Mouse (Mus musculus): ENCODE data around the gene Hoxc4. TPM values are rescaled to one million over a fixed set of nuclear protein-coding genes. Genes with fewer than 3 reads are reported as not detected.

Hoxc4 gene
- not detected in 2 replicates for polyA plus RNA-seq (2014; fragmentation: Nextera tagmentation; extraction: Ambion mirVana)

DNA sequence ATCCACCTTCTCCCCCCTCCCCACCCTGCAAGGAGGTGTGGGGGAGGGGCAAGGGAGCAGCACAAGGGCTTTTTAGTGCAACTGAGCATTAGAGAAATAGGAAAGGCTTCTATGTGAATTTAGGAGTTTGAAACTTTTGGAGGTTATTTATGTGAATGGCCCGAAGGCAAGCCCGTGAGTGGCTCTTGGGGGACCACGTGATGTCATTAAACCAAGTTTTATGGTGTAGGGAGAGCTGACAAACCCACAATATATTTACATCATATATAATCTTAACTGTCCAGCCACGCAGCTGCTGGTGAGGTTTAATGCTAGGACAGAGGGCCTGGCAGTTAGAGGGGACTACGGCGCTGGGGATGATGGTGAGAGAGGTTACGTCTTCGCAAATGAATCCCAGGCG, at the start of gene Hoxc4:
TSS of gene Hoxc4 (plus strand) at position 299 of the 400 bp plus-strand sequence.
- Histone ChIP-seq H3K4me2 (ENCODE audit: low read depth, low read length, severe bottlenecking) (no peak within 1 kb of the TSS), H3K4me3 (ENCODE audit: low read depth, low read length) (no peak within 1 kb of the TSS), H3K27ac (ENCODE audit: low read depth, low read length) (no peak within 1 kb of the TSS), H3K27me3 (ENCODE audit: control insufficient read depth, insufficient read depth, low read length) (peaks cover 99% of the 10 kb centered on the region), H3K36me3 (ENCODE audit: control insufficient read depth, insufficient read depth, low read length) (no peaks in the 10 kb centered on the region), H3K9ac (ENCODE audit: low read length) (no peak within 1 kb of the TSS), H3K9me3 (ENCODE audit: control insufficient read depth, low read length) (no peaks in the 10 kb centered on the region), H3K4me1 (replicated peaks; ENCODE audit: control insufficient read depth, insufficient read depth, low read length) (no peaks in the 10 kb centered on the region)
- 3% methylated on average over 9 of the region's 9 CpGs for WGBS
- ATAC-seq (replicated peaks; ENCODE audit: low FRiP score) (no peak), DNase-seq (ENCODE audit: low spot score) (no peak)

DNA sequence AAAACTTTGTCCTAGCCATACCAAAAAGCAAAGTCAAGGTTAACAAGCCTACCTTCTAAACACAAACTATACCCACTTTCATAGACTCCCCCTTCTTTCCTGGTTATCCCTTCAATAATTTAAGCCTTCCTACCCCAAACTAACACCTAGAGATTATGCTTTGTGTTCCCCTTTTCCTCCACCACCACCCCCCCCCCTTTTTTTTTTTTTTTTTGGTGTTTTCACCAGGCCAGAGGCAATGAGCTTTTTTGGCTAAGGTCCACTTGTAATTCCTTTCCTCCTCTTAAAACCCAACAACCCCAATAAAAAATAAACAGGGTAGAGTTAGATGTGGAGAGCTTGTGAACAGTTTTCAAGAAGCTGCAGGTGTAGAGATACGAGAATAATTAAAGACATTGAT, 49.4 kb upstream of the Hoxc4 start:
- no peak overlapping the region for H3K9ac ChIP-seq (ENCODE audit: low read length)

DNA sequence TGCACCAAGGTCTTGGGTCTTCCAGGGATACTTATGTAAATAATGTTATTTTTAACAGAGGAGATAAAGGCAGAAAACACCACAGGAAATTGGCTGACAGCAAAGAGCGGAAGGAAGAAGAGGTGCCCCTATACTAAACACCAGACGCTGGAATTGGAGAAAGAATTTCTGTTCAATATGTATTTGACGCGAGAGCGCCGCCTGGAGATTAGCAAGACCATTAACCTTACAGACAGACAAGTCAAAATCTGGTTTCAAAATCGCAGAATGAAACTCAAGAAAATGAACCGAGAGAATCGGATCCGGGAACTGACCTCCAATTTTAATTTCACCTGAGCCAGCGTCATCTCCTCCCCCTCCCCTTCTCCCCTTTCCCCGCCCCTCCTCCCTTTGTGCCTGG, 48.0 kb upstream of the Hoxc4 start:
- no peak overlapping the region for H3K9ac ChIP-seq (ENCODE audit: low read length)
- H3K4me2 ChIP-seq (ENCODE audit: low read depth, low read length, severe bottlenecking): no peak overlapping the region
- H3K9me3 ChIP-seq (ENCODE audit: control insufficient read depth, low read length): no peaks in the 10 kb centered on the region
- H3K36me3 ChIP-seq (ENCODE audit: control insufficient read depth, insufficient read depth, low read length): no peaks in the 10 kb centered on the region
- peaks cover 96% of the 10 kb centered on the region for H3K27me3 ChIP-seq (ENCODE audit: control insufficient read depth, insufficient read depth, low read length)
- under 1% methylated on average over 12 of the region's 12 CpGs for WGBS
- DNase-seq (ENCODE audit: low spot score): no peak
- no peak for ATAC-seq (replicated peaks; ENCODE audit: low FRiP score)
- H3K27ac ChIP-seq (ENCODE audit: low read depth, low read length): no peak overlapping the region
- H3K4me1 ChIP-seq (replicated peaks; ENCODE audit: control insufficient read depth, insufficient read depth, low read length): no peaks in the 10 kb centered on the region
- H3K4me3 ChIP-seq (ENCODE audit: low read depth, low read length): no peak overlapping the region

More for the DNA sequence above, 49.4 kb upstream of the Hoxc4 start:
- Histone ChIP-seq H3K9me3 (ENCODE audit: control insufficient read depth, low read length) (no peaks in the 10 kb centered on the region), H3K36me3 (ENCODE audit: control insufficient read depth, insufficient read depth, low read length) (no peaks in the 10 kb centered on the region), H3K4me1 (replicated peaks; ENCODE audit: control insufficient read depth, insufficient read depth, low read length) (no peaks in the 10 kb centered on the region), H3K4me2 (ENCODE audit: low read depth, low read length, severe bottlenecking) (no peak overlapping the region), H3K27ac (ENCODE audit: low read depth, low read length) (no peak overlapping the region), H3K27me3 (ENCODE audit: control insufficient read depth, insufficient read depth, low read length) (peaks cover 99% of the 10 kb centered on the region), H3K4me3 (ENCODE audit: low read depth, low read length) (no peak overlapping the region)
- no peak for ATAC-seq (replicated peaks; ENCODE audit: low FRiP score)
- DNase-seq (ENCODE audit: low spot score): no peak
- WGBS: 29% methylated on average over 1 of the region's 1 CpGs

DNA sequence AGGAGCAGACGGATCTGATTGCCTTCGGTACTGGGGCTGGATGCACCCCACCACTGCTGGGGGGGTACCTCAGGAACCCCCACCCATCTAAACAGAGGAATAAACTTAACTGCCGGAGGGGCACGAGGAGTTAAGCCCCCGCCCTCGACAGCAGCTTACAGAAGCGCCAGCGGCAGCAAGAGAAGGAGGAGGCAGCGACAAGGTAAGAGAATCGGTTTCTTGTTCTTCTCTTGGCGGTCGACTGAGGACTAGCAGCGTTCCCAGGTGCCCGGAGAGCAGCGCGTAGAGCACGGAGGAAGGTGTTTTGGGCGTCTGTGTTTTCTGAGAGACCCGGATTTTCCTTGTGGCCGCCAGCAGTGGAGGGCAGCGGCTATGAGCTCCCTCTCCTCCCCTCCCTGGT, 46.5 kb upstream of the Hoxc4 start:
- H3K4me1 ChIP-seq (replicated peaks; ENCODE audit: control insufficient read depth, insufficient read depth, low read length): no peaks in the 10 kb centered on the region
- no peak overlapping the region for H3K4me2 ChIP-seq (ENCODE audit: low read depth, low read length, severe bottlenecking)
- 2% methylated on average over 21 of the region's 21 CpGs for WGBS
- H3K4me3 ChIP-seq (ENCODE audit: low read depth, low read length): no peak overlapping the region
- no peaks in the 10 kb centered on the region for H3K36me3 ChIP-seq (ENCODE audit: control insufficient read depth, insufficient read depth, low read length)
- no peak for ATAC-seq (replicated peaks; ENCODE audit: low FRiP score)
- DNase-seq (ENCODE audit: low spot score): no peak
- H3K27ac ChIP-seq (ENCODE audit: low read depth, low read length): no peak overlapping the region
- no peaks in the 10 kb centered on the region for H3K9me3 ChIP-seq (ENCODE audit: control insufficient read depth, low read length)
- no peak overlapping the region for H3K9ac ChIP-seq (ENCODE audit: low read length)
- peaks cover 96% of the 10 kb centered on the region for H3K27me3 ChIP-seq (ENCODE audit: control insufficient read depth, insufficient read depth, low read length)

DNA sequence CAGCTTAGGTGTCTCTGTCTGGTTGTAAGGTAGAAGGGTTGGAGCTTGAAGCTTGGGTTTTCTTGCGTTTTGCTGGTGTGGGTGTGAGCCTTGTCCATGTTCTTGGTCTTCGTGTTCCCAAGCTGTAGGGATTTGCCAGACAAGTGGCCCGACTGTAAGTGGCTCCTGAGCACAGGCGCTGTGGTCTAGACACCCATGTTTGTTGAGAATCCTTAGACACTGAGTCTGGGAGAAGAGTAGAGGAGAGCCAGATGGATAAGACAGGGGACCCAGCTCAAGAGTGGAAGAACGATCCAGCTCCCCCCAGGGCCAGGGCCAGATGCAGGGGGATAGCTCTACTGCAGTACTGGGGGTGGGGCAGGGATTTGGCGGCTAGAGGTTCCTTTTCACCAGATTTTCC, 46.0 kb upstream of the Hoxc4 start:
- H3K36me3 ChIP-seq (ENCODE audit: control insufficient read depth, insufficient read depth, low read length): no peaks in the 10 kb centered on the region
- H3K4me1 ChIP-seq (replicated peaks; ENCODE audit: control insufficient read depth, insufficient read depth, low read length): no peaks in the 10 kb centered on the region
- ATAC-seq (replicated peaks; ENCODE audit: low FRiP score) (no peak), DNase-seq (ENCODE audit: low spot score) (no peak)
- H3K9ac ChIP-seq (ENCODE audit: low read length): no peak overlapping the region
- 4% methylated on average over 6 of the region's 6 CpGs for WGBS
- no peak overlapping the region for H3K4me3 ChIP-seq (ENCODE audit: low read depth, low read length)
- H3K27me3 ChIP-seq (ENCODE audit: control insufficient read depth, insufficient read depth, low read length): peaks cover 96% of the 10 kb centered on the region
- H3K9me3 ChIP-seq (ENCODE audit: control insufficient read depth, low read length): no peaks in the 10 kb centered on the region
- H3K27ac ChIP-seq (ENCODE audit: low read depth, low read length): no peak overlapping the region
- H3K4me2 ChIP-seq (ENCODE audit: low read depth, low read length, severe bottlenecking): no peak overlapping the region

DNA sequence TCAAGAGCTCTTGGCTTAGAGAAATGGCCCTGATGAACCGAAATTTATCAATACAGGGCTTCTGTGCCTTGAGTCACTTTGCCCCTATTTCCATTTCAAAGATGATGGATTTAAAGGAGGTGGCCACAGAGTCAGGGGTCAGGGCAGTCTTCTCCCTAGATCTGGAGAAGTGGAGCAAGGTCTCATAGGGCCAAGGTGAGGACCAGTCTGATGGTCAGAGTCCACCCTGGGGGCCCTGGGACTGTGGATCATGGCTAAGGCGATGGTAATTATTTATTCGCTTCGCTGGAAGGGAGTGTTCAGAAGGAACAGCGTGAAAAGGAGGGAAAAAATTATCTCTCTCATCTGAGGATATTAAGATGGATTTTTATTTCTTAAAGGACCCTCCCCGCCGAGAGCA, 43.7 kb upstream of the Hoxc4 start:
- Histone ChIP-seq H3K4me1 (replicated peaks; ENCODE audit: control insufficient read depth, insufficient read depth, low read length) (no peaks in the 10 kb centered on the region), H3K4me3 (ENCODE audit: low read depth, low read length) (no peak overlapping the region), H3K27ac (ENCODE audit: low read depth, low read length) (no peak overlapping the region), H3K9me3 (ENCODE audit: control insufficient read depth, low read length) (no peaks in the 10 kb centered on the region), H3K36me3 (ENCODE audit: control insufficient read depth, insufficient read depth, low read length) (no peaks in the 10 kb centered on the region), H3K27me3 (ENCODE audit: control insufficient read depth, insufficient read depth, low read length) (peaks cover 97% of the 10 kb centered on the region), H3K9ac (ENCODE audit: low read length) (no peak overlapping the region), H3K4me2 (ENCODE audit: low read depth, low read length, severe bottlenecking) (no peak overlapping the region)
- WGBS: 3% methylated on average over 7 of the region's 7 CpGs
- no peak for DNase-seq (ENCODE audit: low spot score)
- no peak for ATAC-seq (replicated peaks; ENCODE audit: low FRiP score)

DNA sequence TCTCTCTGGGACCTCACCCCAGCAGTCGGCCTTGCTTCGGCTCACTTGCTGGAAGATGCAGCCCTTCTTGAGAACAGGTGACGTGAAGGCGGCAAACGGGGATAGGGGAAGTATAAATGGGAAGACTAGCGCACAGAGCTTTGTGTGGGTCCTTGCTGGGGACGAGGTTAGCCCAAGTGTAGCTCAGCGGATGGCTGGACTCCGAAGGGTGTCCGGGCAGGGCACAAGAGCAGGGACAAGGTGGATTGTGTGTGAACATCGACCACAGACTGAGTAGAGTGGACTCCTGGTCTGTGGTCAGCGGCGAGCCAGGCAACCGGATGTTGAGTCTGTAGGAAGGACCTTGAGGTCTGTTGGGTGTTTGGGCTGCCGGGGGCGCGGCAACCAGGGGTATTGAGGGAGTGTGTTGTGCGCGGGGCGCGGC, 43.0 kb upstream of the Hoxc4 start:
- no peak for DNase-seq (ENCODE audit: low spot score)
- Histone ChIP-seq H3K4me2 (ENCODE audit: low read depth, low read length, severe bottlenecking) (no peak overlapping the region), H3K27me3 (ENCODE audit: control insufficient read depth, insufficient read depth, low read length) (peaks cover 97% of the 10 kb centered on the region), H3K9me3 (ENCODE audit: control insufficient read depth, low read length) (no peaks in the 10 kb centered on the region), H3K27ac (ENCODE audit: low read depth, low read length) (no peak overlapping the region), H3K4me3 (ENCODE audit: low read depth, low read length) (no peak overlapping the region), H3K36me3 (ENCODE audit: control insufficient read depth, insufficient read depth, low read length) (no peaks in the 10 kb centered on the region), H3K9ac (ENCODE audit: low read length) (no peak overlapping the region), H3K4me1 (replicated peaks; ENCODE audit: control insufficient read depth, insufficient read depth, low read length) (no peaks in the 10 kb centered on the region)
- ATAC-seq (replicated peaks; ENCODE audit: low FRiP score): no peak
- WGBS: under 1% methylated on average over 21 of the region's 21 CpGs

DNA sequence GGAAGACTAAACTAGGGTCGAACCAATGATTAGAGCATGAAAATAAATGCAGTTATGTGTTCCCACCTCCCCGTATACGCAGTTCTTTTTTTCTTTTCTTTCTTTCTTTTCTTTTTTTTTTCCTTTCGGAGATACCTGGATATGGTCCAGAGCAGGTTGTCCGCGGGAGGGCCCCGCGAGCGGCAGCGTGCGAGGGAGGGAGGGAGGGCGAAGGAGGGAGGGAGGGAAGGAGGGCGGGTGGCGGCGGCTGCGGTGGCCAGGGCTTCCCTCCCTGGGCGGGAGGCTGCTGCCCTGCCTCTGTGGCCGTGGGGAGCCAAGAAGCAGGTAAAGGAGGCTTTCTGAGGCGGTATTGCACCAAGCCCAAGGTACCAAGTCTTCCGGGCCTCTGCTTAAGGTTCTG, 42.6 kb upstream of the Hoxc4 start, which contains the start of gene Hoxc9:
TSS of gene Hoxc9 (plus strand) at position 269 of the 400 bp plus-strand sequence.
- Histone ChIP-seq H3K4me3 (ENCODE audit: low read depth, low read length) (no peak within 1 kb of the TSS), H3K27me3 (ENCODE audit: control insufficient read depth, insufficient read depth, low read length) (peaks cover 97% of the 10 kb centered on the region), H3K9me3 (ENCODE audit: control insufficient read depth, low read length) (no peaks in the 10 kb centered on the region), H3K4me1 (replicated peaks; ENCODE audit: control insufficient read depth, insufficient read depth, low read length) (no peaks in the 10 kb centered on the region), H3K4me2 (ENCODE audit: low read depth, low read length, severe bottlenecking) (no peak within 1 kb of the TSS), H3K27ac (ENCODE audit: low read depth, low read length) (no peak within 1 kb of the TSS), H3K36me3 (ENCODE audit: control insufficient read depth, insufficient read depth, low read length) (no peaks in the 10 kb centered on the region), H3K9ac (ENCODE audit: low read length) (no peak within 1 kb of the TSS)
- DNase-seq (ENCODE audit: low spot score) (no peak), ATAC-seq (replicated peaks; ENCODE audit: low FRiP score) (no peak)
- WGBS: 2% methylated on average over 11 of the region's 20 CpGs

DNA sequence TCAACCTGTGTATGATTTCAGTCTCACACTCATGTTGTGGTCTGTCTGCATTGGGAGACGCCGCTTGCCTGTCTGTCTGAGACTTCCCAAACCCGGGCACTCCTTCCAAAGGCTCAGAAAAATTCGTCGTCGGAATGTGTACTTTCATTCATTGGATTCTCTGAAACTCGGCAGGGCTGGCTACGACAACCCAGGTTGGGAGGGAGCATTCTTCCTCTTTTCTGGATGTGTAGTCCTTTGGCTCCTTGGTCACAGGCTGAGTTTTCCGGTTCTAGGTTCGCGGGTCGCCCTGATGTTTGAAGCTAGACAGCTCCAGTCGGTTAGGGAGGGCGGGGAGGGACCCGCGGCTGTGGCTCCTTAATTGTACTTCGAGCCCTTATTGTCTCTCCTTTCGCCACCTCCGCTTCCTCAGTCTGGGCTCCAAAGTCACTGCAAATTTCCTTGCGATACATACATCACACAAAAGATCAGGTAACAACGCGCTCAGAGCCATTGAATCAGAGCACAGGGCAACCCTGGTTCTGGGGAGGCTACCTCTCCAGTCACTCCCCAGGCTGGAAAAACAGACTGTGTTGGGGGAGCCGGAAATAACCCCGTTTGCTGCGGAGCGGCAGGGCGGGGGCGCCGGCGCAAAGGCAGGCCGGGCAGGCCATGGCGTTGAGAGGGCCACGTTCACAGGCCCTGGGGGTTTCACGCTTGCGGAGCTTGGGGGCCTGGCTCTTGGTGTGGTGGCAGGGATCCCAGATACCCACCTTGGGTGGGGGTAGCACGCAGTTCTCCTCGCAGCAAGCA, 41.9 kb upstream of the Hoxc4 start:
- H3K9me3 ChIP-seq (ENCODE audit: control insufficient read depth, low read length): no peaks in the 10 kb centered on the region
- no peak overlapping the region for H3K4me2 ChIP-seq (ENCODE audit: low read depth, low read length, severe bottlenecking)
- no peak overlapping the region for H3K4me3 ChIP-seq (ENCODE audit: low read depth, low read length)
- WGBS: under 1% methylated on average over 37 of the region's 37 CpGs
- ATAC-seq (replicated peaks; ENCODE audit: low FRiP score): no peak
- DNase-seq (ENCODE audit: low spot score): no peak
- peaks cover 97% of the 10 kb centered on the region for H3K27me3 ChIP-seq (ENCODE audit: control insufficient read depth, insufficient read depth, low read length)
- H3K36me3 ChIP-seq (ENCODE audit: control insufficient read depth, insufficient read depth, low read length): no peaks in the 10 kb centered on the region
- H3K4me1 ChIP-seq (replicated peaks; ENCODE audit: control insufficient read depth, insufficient read depth, low read length): peaks cover 2% of the 10 kb centered on the region; the same call in 1 of the 2 replicates
- no peak overlapping the region for H3K9ac ChIP-seq (ENCODE audit: low read length)
- no peak overlapping the region for H3K27ac ChIP-seq (ENCODE audit: low read depth, low read length)
